Mouse (Mus musculus) heart, embryonic 14.5 days (tissue): ENCODE measurements around the gene Wasf2. TPM values are rescaled to one million over a fixed set of nuclear protein-coding genes. Genes with fewer than 3 reads are reported as not detected.

Experiments
- ATAC-seq: fragments of 200-750 bp; cut with Nextera tagmentation; 2 replicates; pipeline ENCODE4 v1.8.0; 2017; ENCODE audit warnings: low read depth, moderate TSS enrichment; ENCODE audit not compliant: insufficient number of reproducible peaks, insufficient read depth, low FRiP score
- H3K27ac ChIP-seq, 2 experiments: fragments of 200-500 bp in 1 of 2; fragments of 300-500 bp in 1 of 2; sonication (generic) in 1 of 2; replicated peaks in 1 of 2; 2 replicates each; pipeline ENCODE4 v1.5.1; 2012 to 2014; ENCODE audit warnings: low read depth in 2 of 2, low read length in 2 of 2, control low read depth in 1 of 2, mild to moderate bottlenecking in 1 of 2, mixed read lengths in 1 of 2; ENCODE audit not compliant: control insufficient read depth in 1 of 2, insufficient read depth in 1 of 2
- H3K27me3 ChIP-seq: fragments of 300-500 bp; sonication (generic); 2 replicates; pipeline ENCODE4 v1.6.1; 2014; ENCODE audit warnings: mild to moderate bottlenecking, low read length, control low read depth; ENCODE audit not compliant: control insufficient read depth, insufficient read depth
- H3K36me3 ChIP-seq: fragments of 300-500 bp; sonication (generic); 2 replicates; pipeline ENCODE4 v1.6.1; 2014; ENCODE audit warnings: mild to moderate bottlenecking, control low read depth, low read length, mixed read lengths; ENCODE audit not compliant: control insufficient read depth, insufficient read depth
- H3K4me1 ChIP-seq, 2 experiments: fragments of 200-500 bp in 1 of 2; fragments of 300-500 bp in 1 of 2; sonication (generic) in 1 of 2; 2 replicates each; pipeline ENCODE4 v1.6.1; 2012 to 2014; ENCODE audit warnings: low read length in 2 of 2, control low read depth in 1 of 2, mixed read lengths in 1 of 2; ENCODE audit not compliant: control insufficient read depth in 2 of 2, insufficient read depth in 2 of 2
- H3K4me2 ChIP-seq: fragments of 300-500 bp; sonication (generic); 2 replicates; pipeline ENCODE4 v1.6.1; 2014; ENCODE audit warnings: mild to moderate bottlenecking, low read length
- H3K4me3 ChIP-seq, 2 experiments: fragments of 200-500 bp in 1 of 2; fragments of 300-500 bp in 1 of 2; sonication (generic) in 1 of 2; 2 replicates each; pipeline ENCODE4 v1.5.1; 2012 to 2014; ENCODE audit warnings: low read length in 2 of 2, mild to moderate bottlenecking in 2 of 2, control low read depth in 1 of 2, low read depth in 1 of 2, moderate library complexity in 1 of 2; ENCODE audit not compliant: control insufficient read depth in 1 of 2, insufficient read depth in 1 of 2
- H3K9ac ChIP-seq: fragments of 300-500 bp; sonication (generic); 2 replicates; pipeline ENCODE4 v1.6.1; 2014; ENCODE audit warnings: mild to moderate bottlenecking, low read length
- H3K9me3 ChIP-seq: fragments of 300-500 bp; sonication (generic); 2 replicates; pipeline ENCODE4 v1.6.1; 2016; ENCODE audit warnings: low read length, control low read depth; ENCODE audit not compliant: control insufficient read depth
- WGBS: fragments of 180-500 bp; shearing (Covaris S2); extraction: QIAGEN DNeasy Blood & Tissue Kit; methylation state at CpG from one replicate; pipeline ENCODE4 v1.1.7; 2014; 5-methylcytosine and 5-hydroxymethylcytosine counted together
- polyA plus RNA-seq: library from polyadenylated mRNA; unstranded; fragments of >200 nt; fragmentation: Nextera tagmentation; extraction: Ambion mirVana; gene quantifications from 2 replicates; pipeline ENCODE4 v1.2.1, GENCODE M21; 2014

Wasf2 gene
- polyA plus RNA-seq, 1 experiment from 2014 or later = 68.6 TPM

DNA sequence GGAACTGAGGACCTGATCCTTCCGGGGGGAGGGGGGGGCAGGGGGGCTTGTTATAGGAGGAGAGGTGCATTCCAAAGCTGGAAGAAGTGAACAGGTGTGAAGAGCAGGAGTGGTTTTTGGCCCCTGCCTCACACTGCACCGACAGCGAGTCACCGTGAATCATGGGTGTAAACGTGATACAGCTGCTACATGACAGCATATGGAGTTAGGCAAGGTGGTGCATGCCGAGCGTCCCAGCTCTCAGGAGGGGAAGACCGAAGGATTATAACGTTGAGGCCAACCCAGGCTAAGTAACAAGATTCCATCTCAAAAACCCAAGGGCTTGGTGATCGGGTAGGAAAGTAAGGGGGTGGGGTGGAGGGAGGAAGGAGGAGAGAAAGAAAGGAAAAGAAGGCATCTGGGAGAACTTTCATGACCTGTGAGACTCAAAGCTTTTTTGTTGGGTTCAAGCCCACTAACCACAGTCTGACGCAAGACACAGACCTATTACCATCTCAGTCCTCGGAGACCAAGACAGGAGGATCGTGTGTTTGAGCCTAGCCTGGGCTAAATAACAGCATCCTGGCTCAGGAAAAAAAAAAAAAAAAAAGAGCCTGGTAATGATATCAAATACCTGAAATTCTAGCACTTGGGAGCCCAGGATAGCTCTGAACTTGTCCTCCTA is 18.0 kb upstream of the Wasf2 start:
- ATAC-seq = no peak
- Histone ChIP-seq H3K36me3 (no peaks in the 10 kb centered on the region), H3K9ac (no peak overlapping the region), H3K4me3 (no peak overlapping the region), H3K4me2 (no peak overlapping the region), H3K9me3 (no peaks in the 10 kb centered on the region), H3K27ac (no peak overlapping the region), H3K4me1 (peaks cover 27 to 29% of the 10 kb centered on the region in 2 experiments), H3K27me3 (no peaks in the 10 kb centered on the region)
- WGBS = 50% methylated on average over 13 of the region's 13 CpGs

DNA sequence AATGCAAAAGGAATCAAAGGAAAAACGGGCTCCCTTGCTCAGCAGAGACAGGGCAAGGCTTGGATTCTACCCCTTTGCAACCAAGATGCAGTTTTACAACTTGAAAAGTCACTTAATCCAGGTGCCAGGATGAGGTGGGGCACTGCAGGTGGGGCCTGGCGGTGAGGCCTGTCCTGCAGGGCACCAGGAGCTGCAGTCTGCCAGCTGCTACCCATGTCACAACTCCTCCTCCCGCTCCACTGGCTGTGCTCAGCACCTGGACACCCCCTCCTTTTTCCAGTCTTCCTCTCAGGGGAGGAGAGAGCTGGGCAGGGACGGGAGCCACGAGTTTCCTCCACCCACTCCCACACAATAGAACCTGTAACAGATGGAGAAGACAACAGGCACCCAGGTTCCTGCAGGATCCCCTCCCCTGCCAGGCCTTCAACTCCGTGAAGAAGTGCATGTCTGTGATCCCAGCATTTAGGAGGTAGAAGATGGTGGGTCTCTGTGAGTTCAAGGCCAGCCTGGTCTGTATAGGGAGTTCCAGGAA is 16.9 kb upstream of the Wasf2 start:
- H3K36me3 ChIP-seq = no peaks in the 10 kb centered on the region
- no peak overlapping the region for H3K9ac ChIP-seq
- H3K4me1 ChIP-seq = peaks cover 24 to 28% of the 10 kb centered on the region in 2 experiments
- H3K27me3 ChIP-seq = no peaks in the 10 kb centered on the region
- WGBS = 55% methylated on average over 6 of the region's 6 CpGs
- H3K4me2 ChIP-seq = no peak overlapping the region
- ATAC-seq = no peak
- no peaks in the 10 kb centered on the region for H3K9me3 ChIP-seq
- no peak overlapping the region for H3K27ac ChIP-seq
- no peak overlapping the region for H3K4me3 ChIP-seq

DNA sequence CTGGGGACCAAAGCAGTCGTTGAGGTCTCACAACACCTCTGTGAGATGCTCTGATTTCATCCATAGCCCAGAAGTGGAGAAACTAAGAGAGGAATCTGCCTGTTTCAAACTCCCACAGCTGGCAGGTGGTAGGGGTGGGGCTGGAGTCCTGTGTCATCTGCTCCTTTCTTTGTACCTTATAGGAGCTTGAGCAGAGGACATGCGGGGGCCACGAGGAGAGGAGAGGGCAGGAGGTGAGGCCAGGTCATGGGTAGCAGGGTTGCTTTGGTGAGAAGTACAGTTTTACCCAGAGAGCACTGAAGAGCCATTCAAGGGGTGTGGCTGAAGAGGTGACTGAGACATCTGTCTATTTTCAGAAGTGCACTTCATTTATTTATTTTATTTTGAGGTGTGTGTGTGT is 15.5 kb upstream of the Wasf2 start:
- no peak overlapping the region for H3K27ac ChIP-seq
- H3K9me3 ChIP-seq = no peaks in the 10 kb centered on the region
- H3K4me1 ChIP-seq = peaks cover 21 to 22% of the 10 kb centered on the region in 2 experiments
- H3K4me2 ChIP-seq = no peak overlapping the region
- WGBS = 86% methylated on average over 3 of the region's 3 CpGs
- H3K9ac ChIP-seq = no peak overlapping the region
- no peaks in the 10 kb centered on the region for H3K27me3 ChIP-seq
- no peak overlapping the region for H3K4me3 ChIP-seq
- ATAC-seq = no peak
- H3K36me3 ChIP-seq = no peaks in the 10 kb centered on the region

DNA sequence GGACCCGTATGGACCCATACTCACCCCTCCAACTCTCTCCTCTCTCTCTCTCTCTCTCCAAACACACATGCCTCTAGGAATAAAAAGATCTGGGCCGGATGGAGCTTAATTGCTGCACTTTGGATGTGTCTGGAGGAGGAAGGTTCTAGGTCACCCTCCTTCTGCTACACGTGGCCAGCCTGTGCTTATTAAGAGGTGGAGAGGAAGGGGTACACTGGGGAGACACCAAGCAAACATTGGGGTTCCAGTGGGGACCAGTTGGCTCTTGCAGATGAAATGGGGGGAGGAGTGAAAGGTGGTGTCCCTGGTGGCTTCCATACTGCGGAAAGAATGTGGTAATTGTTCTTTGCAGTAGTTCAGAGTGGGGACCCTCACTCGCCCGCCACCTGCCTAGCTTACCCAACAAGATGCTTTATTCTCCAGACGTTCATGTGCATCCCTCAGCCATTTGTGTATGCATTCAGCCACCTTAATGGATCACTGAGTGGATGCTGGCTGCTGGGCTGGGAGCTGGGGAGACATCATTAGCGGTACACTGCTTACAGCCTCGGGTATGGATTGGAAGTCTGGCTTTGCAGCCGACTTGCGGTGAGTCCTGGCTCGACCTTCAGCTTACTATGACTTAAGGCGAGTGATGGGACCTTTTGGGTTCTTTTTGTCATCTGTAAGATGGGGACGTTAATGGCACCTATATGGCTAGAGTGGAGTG is 14.4 kb upstream of the Wasf2 start:
- Histone ChIP-seq H3K4me3 (no peak overlapping the region), H3K36me3 (no peaks in the 10 kb centered on the region), H3K4me2 (no peak overlapping the region), H3K27me3 (no peaks in the 10 kb centered on the region), H3K27ac (0 out of 4 replicates have a peak overlapping the region, but pooled peaks of 1 of the 2 experiments have one; percentile 24), H3K9me3 (no peaks in the 10 kb centered on the region), H3K4me1 (peaks cover 25 to 27% of the 10 kb centered on the region in 2 experiments), H3K9ac (0 out of 2 replicates have a peak overlapping the region, but pooled peaks have one; percentile 11)
- no peak for ATAC-seq
- 82% methylated on average over 14 of the region's 14 CpGs for WGBS

DNA sequence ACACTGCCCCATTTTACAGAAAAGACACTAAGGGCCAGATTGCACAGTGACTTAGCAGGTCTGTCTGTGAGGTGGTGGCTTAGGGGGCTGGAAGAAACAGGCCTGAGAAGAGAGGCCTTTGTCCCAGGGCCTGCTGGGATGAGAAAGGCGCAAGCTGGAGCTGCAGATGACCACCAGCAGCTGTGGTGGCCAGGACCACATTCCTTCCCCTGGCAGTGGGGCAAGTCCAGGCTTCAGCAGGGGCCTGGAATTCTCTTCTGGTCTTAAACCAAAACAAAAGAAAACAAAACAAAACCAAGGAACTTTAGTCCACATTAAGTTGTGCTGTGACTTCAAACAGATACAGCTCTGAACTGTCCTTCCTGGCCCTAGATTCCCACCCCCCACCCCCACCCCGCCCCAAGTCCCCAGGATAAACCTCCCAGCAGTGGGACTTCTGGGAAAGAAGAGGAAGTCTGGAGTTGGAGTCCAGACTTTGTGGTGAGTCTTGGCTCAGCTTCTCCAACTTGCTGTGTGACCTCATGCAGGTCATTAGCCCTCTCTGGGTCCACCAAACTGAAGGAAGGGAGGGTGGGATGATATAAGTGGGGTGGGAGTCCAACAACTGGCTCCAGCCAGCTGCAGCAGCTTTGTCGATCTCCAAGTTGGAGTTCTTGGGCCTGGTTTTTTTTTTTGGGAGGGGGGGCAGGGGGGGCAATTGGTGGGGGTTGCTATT is 13.4 kb upstream of the Wasf2 start:
- 55% methylated on average over 3 of the region's 3 CpGs for WGBS
- Histone ChIP-seq H3K27me3 (no peaks in the 10 kb centered on the region), H3K9me3 (no peaks in the 10 kb centered on the region), H3K4me2 (peak overlapping the region; percentile 46), H3K36me3 (no peaks in the 10 kb centered on the region), H3K9ac (peak overlapping the region; percentile 60; the same call in 1 of the 2 replicates), H3K4me3 (no peak overlapping the region), H3K4me1 (peaks cover 30 to 35% of the 10 kb centered on the region in 2 experiments), H3K27ac (peak overlapping the region; percentile 92 to 96)
- ATAC-seq = no peak

DNA sequence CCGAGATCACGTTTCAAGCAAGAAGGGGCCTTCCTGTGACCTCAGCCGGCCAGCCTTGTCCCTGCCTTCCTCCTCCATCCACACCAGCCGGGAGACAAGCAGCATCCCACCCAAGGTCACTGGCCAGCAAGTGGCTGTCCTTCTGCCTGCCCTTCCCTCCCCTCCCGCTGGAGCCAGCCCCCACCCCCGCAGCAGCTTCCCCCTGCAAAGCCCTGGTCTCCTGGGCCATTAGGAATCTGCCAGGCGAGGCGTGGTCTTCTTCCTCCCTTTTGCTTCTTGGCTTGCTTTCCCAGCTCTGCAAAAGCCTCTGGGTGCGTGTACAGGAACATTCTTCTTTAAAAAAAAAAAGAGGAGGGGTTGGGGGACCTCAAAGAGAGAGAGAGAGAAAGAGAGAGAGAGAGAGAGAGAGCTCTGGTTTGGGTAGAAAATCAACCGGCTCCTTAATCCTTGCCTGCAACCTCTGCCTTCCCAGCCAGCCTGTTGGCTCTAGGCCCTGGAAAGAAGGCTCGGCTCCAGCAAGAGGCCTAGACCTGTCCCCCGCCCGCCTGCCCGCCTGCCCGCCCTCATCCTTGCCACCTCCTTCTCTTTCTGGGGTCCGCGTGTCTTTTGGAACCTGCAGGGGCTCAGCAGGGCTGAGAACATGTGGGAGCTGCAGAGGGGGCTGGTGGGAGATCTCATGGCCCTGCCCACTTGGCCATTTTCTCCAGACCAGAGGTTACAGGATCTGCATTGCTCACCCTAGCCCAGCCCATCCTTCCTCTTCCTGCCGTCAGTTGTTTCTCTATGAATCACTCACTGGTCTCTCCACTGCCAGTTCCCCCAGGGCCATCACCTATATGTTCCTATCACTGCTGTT is 12.5 kb upstream of the Wasf2 start:
- H3K27me3 ChIP-seq = no peaks in the 10 kb centered on the region
- H3K4me3 ChIP-seq = no peak overlapping the region
- 17% methylated on average over 18 of the region's 18 CpGs for WGBS
- peak overlapping the region; percentile 94 to 96 for H3K27ac ChIP-seq
- peak overlapping the region; percentile 46 for H3K4me2 ChIP-seq
- H3K36me3 ChIP-seq = no peaks in the 10 kb centered on the region
- no peaks in the 10 kb centered on the region for H3K9me3 ChIP-seq
- ATAC-seq = peak; percentile 70
- H3K4me1 ChIP-seq = peaks cover 30 to 40% of the 10 kb centered on the region in 2 experiments
- H3K9ac ChIP-seq = peak overlapping the region; percentile 60
